Mouse (Mus musculus): ENCODE data around the gene Spns2. TPM values are rescaled to one million over a fixed set of nuclear protein-coding genes. Genes with fewer than 3 reads are reported as not detected.
"Not testable (repeated sequence)": the region's sequence is repeated elsewhere in the genome, so short reads cannot be mapped to it uniquely, and the experiment has no call there.

Gene Spns2
- polyA plus RNA-seq, 1 experiment = 3.2 TPM

GRCm38 (mm10) chr11:72446311-72447105 is 43.2 kb downstream of the Spns2 start:
- no peak overlapping the region for H3K4me3 ChIP-seq (ENCODE audit: insufficient read depth, low read depth, low read length)
- H3K27ac ChIP-seq (replicated peaks; ENCODE audit: low read depth, low read length) = no peak overlapping the region
- no peaks in the 10 kb centered on the region for H3K4me1 ChIP-seq (ENCODE audit: control insufficient read depth, insufficient read depth, insufficient read length, low read length)

GRCm38 (mm10) chr11:72440965-72441664 is 48.6 kb downstream of the Spns2 start, which contains the start of gene Mybbp1a:
Mybbp1a (plus strand) TSS chr11:72441355.
- Histone ChIP-seq H3K4me3 (ENCODE audit: insufficient read depth, low read depth, low read length) (peak within 1 kb of the TSS; percentile 79), H3K4me1 (ENCODE audit: control insufficient read depth, insufficient read depth, insufficient read length, low read length) (peaks cover 8% of the 10 kb centered on the region; the same call in 1 of the 2 replicates), H3K27ac (replicated peaks; ENCODE audit: low read depth, low read length) (peak within 1 kb of the TSS; percentile 81)

GRCm38 (mm10) chr11:72440597-72440964 is 49.1 kb downstream of the Spns2 start:
- H3K4me1 ChIP-seq (ENCODE audit: control insufficient read depth, insufficient read depth, insufficient read length, low read length) = peaks cover 11% of the 10 kb centered on the region; the same call in 1 of the 2 replicates
- H3K4me3 ChIP-seq (ENCODE audit: insufficient read depth, low read depth, low read length) = peak overlapping the region; percentile 79
- peak overlapping the region; percentile 81; the same call in 1 of the 2 replicates for H3K27ac ChIP-seq (replicated peaks; ENCODE audit: low read depth, low read length)

GRCm38 (mm10) chr11:72438411-72438810 is 51.3 kb downstream of the Spns2 start:
- H3K4me3 ChIP-seq (ENCODE audit: insufficient read depth, low read depth, low read length) = no peak overlapping the region
- H3K4me1 ChIP-seq (ENCODE audit: control insufficient read depth, insufficient read depth, insufficient read length, low read length) = peaks cover 14% of the 10 kb centered on the region; the same call in 1 of the 2 replicates
- H3K27ac ChIP-seq (replicated peaks; ENCODE audit: low read depth, low read length) = no peak overlapping the region

- Histone ChIP-seq H3K4me3 (ENCODE audit: insufficient read depth, low read depth, low read length) (no peak overlapping the region), H3K27ac (replicated peaks; ENCODE audit: low read depth, low read length) (no peak overlapping the region), H3K4me1 (ENCODE audit: control insufficient read depth, insufficient read depth, insufficient read length, low read length) (peaks cover 14% of the 10 kb centered on the region; the same call in 1 of the 2 replicates)
Observed at GRCm38 (mm10) chr11:72436756-72437650, 52.7 kb downstream of the Spns2 start.

GRCm38 (mm10) chr11:72436271-72436670 is 53.4 kb downstream of the Spns2 start:
- H3K4me1 ChIP-seq (ENCODE audit: control insufficient read depth, insufficient read depth, insufficient read length, low read length) = peaks cover 14% of the 10 kb centered on the region; the same call in 1 of the 2 replicates
- H3K4me3 ChIP-seq (ENCODE audit: insufficient read depth, low read depth, low read length) = no peak overlapping the region
- no peak overlapping the region for H3K27ac ChIP-seq (replicated peaks; ENCODE audit: low read depth, low read length)

GRCm38 (mm10) chr11:72435694-72436045 is 54.0 kb downstream of the Spns2 start:
- no peak overlapping the region for H3K27ac ChIP-seq (replicated peaks; ENCODE audit: low read depth, low read length)

GRCm38 (mm10) chr11:72434963-72435693 is 54.6 kb downstream of the Spns2 start, which contains the start of gene Ggt6:
Ggt6 (plus strand) TSS chr11:72435526.
- no peak within 1 kb of the TSS for H3K4me3 ChIP-seq (ENCODE audit: insufficient read depth, low read depth, low read length)
- no peak within 1 kb of the TSS for H3K27ac ChIP-seq (replicated peaks; ENCODE audit: low read depth, low read length)
- H3K4me1 ChIP-seq (ENCODE audit: control insufficient read depth, insufficient read depth, insufficient read length, low read length) = peaks cover 14% of the 10 kb centered on the region; the same call in 1 of the 2 replicates

More at GRCm38 (mm10) chr11:72435694-72436045, 54.0 kb downstream of the Spns2 start:
- Histone ChIP-seq H3K4me3 (ENCODE audit: insufficient read depth, low read depth, low read length) (no peak overlapping the region), H3K4me1 (ENCODE audit: control insufficient read depth, insufficient read depth, insufficient read length, low read length) (peaks cover 14% of the 10 kb centered on the region; the same call in 1 of the 2 replicates)

- H3K27ac ChIP-seq (replicated peaks; ENCODE audit: low read depth, low read length); H3K4me1 ChIP-seq (ENCODE audit: control insufficient read depth, insufficient read depth, insufficient read length, low read length); H3K4me3 ChIP-seq (ENCODE audit: insufficient read depth, low read depth, low read length): not testable (repeated sequence)
Observed at GRCm38 (mm10) chr11:72430311-72431068, 59.2 kb downstream of the Spns2 start.

- Histone ChIP-seq H3K4me1 (ENCODE audit: control insufficient read depth, insufficient read depth, insufficient read length, low read length) (no peaks in the 10 kb centered on the region), H3K4me3 (ENCODE audit: insufficient read depth, low read depth, low read length) (peak overlapping the region; percentile 17), H3K27ac (replicated peaks; ENCODE audit: low read depth, low read length) (no peak overlapping the region)
Observed at GRCm38 (mm10) chr11:72429288-72429690, 60.4 kb downstream of the Spns2 start.

GRCm38 (mm10) chr11:72428694-72429093 is 61.0 kb downstream of the Spns2 start:
- H3K4me1 ChIP-seq (ENCODE audit: control insufficient read depth, insufficient read depth, insufficient read length, low read length) = no peaks in the 10 kb centered on the region
- no peak overlapping the region for H3K4me3 ChIP-seq (ENCODE audit: insufficient read depth, low read depth, low read length)
- H3K27ac ChIP-seq (replicated peaks; ENCODE audit: low read depth, low read length) = no peak overlapping the region

- H3K27ac ChIP-seq (replicated peaks; ENCODE audit: low read depth, low read length) = no peak overlapping the region
- no peaks in the 10 kb centered on the region for H3K4me1 ChIP-seq (ENCODE audit: control insufficient read depth, insufficient read depth, insufficient read length, low read length)
- H3K4me3 ChIP-seq (ENCODE audit: insufficient read depth, low read depth, low read length) = no peak overlapping the region
Observed at GRCm38 (mm10) chr11:72426884-72427283, 62.8 kb downstream of the Spns2 start.

- H3K27ac ChIP-seq (replicated peaks; ENCODE audit: low read depth, low read length) = no peak overlapping the region
- H3K4me1 ChIP-seq (ENCODE audit: control insufficient read depth, insufficient read depth, insufficient read length, low read length) = no peaks in the 10 kb centered on the region
- H3K4me3 ChIP-seq (ENCODE audit: insufficient read depth, low read depth, low read length) = no peak overlapping the region
Observed at GRCm38 (mm10) chr11:72425201-72425600, 64.5 kb downstream of the Spns2 start.

All from brown adipose tissue, adult 24 weeks (tissue).